Mouse (Mus musculus): ENCODE results near the gene Nrxn1. TPM values are rescaled to one million over a fixed set of nuclear protein-coding genes. Genes with fewer than 3 reads are reported as not detected.

Gene Nrxn1
- polyA plus RNA-seq, 1 experiment = 0.23 TPM

DNA sequence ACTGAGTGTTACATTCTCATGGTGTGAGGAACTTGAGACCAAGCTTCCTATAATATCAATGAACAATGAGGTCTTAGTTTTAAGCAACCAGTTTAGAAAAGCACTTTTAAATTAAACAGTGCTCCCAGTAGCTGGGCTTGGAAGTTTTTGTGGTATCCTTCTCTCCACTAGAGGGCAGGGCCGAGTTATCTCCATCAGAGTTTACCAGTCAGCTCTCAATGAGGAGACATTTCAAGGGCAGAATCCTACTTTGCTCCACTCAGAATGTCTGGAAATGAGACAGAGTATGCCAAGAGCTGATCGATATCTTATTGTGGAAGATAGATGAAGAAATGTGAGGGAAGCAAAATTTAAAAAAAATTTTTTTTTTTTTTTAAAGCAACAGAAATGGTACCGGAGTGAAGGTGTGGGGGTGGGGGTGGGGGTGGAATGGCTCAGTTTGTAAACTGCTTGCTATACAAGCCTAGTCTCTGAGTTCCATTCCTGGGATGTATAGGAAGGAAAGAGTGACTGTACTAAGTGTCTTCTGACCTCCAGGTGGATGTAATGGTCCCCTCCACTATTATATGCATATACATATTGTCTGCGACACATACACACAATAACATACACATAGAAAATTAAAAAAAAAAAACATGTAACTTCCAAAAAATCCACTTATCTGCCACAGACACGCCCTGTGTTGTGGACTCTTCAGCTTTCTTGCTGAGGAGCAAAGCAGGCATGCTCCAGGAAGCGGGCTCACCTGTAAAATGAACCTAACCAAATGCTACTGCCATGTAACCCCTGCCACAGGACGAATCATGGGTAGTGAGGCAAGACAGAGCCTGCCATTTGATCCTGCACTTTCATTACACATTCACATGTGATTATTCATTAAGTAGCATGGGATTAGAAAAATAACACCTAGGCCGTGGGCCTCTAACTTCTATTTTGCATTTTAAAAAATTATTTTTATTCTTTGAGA lies 283.4 kb downstream of the Nrxn1 start:
- no peak for DNase-seq (ENCODE audit: low spot score)

- DNase-seq (ENCODE audit: low spot score) = no peak
Observed at GRCm38 (mm10) chr17:90808256-90808655, 284.6 kb downstream of the Nrxn1 start.

DNA sequence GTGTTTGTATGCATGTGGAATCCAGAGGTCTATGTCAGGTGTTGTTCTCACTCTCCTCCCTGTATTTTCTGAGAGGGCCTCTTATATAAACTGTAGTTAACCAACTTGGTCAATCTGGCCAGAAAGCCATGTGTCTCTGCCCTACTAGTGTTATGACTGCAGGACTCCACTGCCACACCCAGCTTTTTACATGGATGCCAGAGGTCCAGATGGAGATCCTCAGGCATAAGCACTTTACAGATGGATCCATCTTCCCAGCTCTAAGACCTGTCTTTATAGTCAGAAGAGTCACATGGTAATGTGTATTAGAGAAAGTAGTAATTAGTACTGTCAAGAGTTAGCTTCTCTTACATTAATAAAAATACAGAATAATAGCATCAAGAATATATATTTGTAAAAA lies 285.7 kb downstream of the Nrxn1 start:
- no peak for DNase-seq (ENCODE audit: low spot score)

DNA sequence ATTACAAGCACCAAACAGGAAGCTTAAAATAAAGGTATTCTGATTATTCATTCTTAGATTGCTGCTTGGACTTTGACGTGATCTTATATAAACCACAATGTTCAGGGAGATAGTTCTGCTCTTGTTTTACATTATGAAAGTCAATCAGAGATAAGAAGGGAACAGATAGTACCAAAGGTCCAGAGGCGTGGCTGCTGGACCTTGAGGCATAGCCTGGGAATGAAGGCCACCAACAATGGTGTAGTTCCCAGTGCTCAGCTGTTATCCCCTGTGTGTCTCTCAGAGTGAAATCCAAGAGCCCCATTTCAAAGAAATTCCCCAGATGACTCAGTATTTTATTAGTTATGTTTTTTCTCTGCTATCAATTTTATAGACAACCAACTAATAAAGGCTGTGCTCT lies 294.2 kb downstream of the Nrxn1 start:
- no peak for DNase-seq (ENCODE audit: low spot score)

DNA sequence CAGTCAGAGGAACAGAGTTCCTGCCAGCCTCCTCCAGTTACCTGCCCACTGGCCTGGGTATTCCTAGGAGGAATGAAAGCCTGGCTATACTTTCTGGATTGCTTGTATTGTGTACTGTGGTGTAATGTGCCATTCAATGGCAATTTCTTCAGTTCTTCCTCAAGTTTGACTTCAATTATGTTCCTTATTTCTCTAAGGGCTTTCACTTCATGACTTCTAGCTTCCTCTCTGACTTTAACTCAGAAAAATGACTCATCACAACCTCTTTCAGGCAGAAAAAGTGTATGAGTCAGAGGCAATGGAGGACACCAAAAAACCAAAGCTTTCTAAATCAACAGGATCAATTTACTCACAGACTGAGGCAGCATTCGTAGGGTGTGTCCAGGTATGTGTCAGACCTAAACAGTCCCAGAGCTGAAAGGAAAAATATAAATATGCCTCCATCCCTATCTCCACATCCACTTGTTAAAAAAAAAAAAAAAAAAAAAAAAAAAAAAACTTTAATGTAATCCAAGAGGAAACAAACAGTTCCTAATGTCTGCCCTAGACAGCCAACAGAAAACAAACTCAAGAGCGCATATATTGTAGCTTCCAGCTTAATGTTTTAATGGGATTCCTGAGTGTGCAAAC lies 295.1 kb downstream of the Nrxn1 start:
- DNase-seq (ENCODE audit: low spot score) = no peak

GRCm38 (mm10) chr17:90796974-90797373 lies 295.9 kb downstream of the Nrxn1 start:
- DNase-seq (ENCODE audit: low spot score) = no peak

DNA sequence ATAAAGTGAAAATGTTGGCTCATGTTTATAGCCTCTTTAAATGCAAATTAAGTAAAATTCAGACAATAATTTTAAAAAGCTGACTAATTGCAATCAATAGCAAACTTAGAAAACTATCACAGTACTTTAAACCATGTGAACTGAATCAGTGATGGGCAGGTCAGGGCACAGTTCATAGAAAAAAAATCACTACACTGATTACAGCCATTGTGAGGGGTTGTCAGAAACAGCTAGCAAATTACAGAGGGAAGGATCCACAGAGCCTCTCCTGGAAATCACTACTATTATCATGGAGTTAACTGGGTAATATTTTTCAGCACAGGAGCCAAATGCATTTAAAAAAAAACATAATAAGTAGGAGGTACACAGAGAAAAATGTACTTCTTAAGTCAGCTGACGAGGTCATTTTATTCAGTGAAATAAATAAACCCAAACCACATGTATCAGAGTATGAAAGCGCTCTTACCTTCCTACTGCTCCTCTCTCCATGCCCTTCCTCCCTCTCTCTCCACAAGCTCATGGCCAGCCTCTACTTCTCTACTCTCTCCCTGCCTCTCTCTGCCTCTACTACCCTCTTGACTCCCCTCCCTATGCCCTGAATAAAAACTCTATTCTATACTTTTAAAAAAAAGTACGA lies 304.3 kb downstream of the Nrxn1 start:
- DNase-seq (ENCODE audit: low spot score) = no peak

GRCm38 (mm10) chr17:90788040-90788439 lies 304.8 kb downstream of the Nrxn1 start:
- no peak for DNase-seq (ENCODE audit: low spot score)

- no peak for DNase-seq (ENCODE audit: low spot score)
Observed at GRCm38 (mm10) chr17:90787121-90787788, 305.6 kb downstream of the Nrxn1 start.

- DNase-seq (ENCODE audit: low spot score) = no peak
Observed at GRCm38 (mm10) chr17:90780481-90780880, 312.4 kb downstream of the Nrxn1 start.

GRCm38 (mm10) chr17:90775397-90775796 lies 317.5 kb downstream of the Nrxn1 start:
- DNase-seq (ENCODE audit: low spot score) = no peak

DNA sequence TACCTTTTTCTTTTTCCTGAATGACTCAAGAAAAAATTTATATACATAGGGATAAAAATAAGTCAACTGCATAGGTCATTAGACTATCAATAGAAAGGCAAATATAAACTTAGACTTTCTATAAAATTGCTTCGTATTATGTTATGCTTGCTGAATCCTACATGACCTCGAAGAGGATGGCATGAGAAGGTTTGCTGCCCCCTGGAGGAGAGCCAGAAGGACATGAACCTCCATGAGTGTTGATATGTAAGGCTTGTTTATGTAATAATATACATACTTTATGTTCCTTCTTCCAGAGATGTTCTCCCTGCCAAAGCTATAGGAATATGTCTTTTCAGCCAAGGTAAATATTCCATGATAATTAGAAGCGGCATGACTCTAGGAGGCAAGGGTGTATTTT lies 319.6 kb downstream of the Nrxn1 start:
- DNase-seq (ENCODE audit: low spot score) = no peak

DNA sequence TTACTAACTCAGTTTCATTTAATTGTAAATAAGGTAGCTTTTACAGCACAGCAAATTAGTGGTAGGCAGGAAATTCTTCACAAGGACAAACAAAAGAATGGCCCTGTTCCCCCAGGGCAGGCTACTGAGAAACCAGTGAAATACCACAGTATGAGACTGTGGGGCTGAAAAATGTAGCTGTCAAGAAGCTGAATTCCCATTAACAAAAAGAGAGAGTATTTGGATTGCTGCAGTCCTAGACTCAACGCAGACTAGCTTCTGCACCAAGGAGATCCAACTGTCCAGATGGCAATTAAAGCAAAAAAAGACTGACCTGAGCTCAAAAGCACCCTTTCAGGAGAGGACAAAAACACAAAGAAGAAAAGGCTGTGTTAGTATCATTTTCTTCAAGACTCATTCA lies 324.7 kb downstream of the Nrxn1 start:
- no peak for DNase-seq (ENCODE audit: low spot score)

DNA sequence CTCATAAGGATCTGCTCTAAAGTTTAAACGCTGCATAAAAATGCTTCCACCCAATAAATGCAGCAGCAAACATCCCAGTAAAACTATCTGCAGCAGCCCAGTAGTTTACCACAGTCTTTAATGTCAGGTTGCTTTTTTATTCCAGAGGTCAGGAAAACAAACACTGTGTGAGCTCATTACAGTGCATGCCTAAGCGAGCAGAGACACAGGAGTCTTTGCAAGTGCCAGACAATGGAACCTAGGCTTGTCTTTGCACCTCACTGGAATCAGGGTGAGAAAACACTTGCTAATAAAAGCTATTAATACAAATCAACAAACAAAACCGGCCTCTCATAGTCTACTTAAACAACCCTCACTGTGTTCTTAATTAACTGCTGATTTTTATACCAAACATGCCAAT lies 365.7 kb downstream of the Nrxn1 start:
- DNase-seq (ENCODE audit: low spot score) = no peak

GRCm38 (mm10) chr17:90704773-90705172 lies 388.1 kb downstream of the Nrxn1 start:
- no peak for DNase-seq (ENCODE audit: low spot score)

- no peak for DNase-seq (ENCODE audit: low spot score)
Observed at GRCm38 (mm10) chr17:90702626-90703025, 390.2 kb downstream of the Nrxn1 start.

- no peak for DNase-seq (ENCODE audit: low spot score)
Observed at GRCm38 (mm10) chr17:90696071-90696800, 396.6 kb downstream of the Nrxn1 start.

DNA sequence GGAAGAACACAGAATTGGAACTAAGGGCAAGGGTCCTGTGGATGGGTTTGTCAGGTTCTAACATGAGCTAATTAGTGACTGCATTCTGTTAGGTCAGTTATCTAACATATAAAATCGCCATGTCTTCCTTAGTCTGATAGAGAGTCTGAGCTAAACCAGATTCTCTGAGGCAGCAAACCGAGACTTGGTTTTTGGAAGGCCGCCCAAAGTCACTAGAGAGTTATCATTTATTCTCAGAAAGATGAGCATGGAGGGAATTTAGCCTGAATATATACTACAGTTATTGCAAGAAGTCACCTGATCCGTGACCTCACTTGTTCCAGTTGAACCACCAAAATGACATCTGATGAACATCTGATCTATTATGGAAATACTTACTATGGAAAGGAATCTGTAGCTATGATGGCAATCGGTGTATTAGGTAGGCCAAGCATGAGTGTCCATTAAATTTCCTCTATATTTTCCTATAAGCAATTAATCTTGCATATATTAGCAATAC lies 397.7 kb downstream of the Nrxn1 start:
- no peak for DNase-seq (ENCODE audit: low spot score)

GRCm38 (mm10) chr17:90684172-90684571 lies 408.7 kb downstream of the Nrxn1 start:
- DNase-seq (ENCODE audit: low spot score) = no peak

DNA sequence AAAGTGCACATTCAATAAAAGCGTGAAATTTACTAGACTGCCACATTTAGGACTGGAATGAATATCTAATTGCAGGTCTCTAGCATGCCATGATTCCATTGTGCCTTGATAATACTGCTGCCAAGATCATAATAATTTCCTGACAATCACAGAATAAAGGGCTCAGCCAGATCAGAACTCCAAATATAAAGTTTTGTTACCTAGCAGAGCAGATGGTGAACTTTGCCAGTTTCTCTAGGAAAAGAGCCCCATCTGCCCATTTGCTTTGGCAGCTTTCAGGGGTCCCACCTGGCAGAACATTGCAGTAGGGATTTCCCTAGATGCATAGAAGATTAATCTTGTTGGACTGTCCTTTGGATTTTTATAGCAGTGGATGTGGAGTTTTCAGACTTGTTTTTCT lies 411.9 kb downstream of the Nrxn1 start:
- DNase-seq (ENCODE audit: low spot score) = no peak

DNA sequence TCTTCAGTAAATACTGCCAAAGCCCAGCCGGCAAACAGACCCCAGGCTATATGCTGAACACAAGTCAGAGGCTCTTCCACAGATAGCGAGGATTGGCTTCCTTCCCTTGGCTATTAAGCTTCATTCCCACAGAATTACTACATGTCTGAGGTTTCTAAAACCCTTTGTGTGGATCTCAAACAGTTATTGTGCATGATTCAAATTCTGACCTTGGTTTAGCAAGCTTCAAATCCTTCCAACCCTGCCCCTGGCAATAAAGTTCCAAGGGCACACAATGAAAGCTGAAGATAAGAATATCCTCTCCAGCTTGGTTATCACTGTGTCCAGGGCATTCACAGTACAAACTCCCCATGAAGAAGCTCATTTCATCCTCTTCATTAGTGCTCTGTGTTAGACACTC lies 416.2 kb downstream of the Nrxn1 start:
- no peak for DNase-seq (ENCODE audit: low spot score)

Measured in urinary bladder, adult 2 months (tissue).